Mouse (Mus musculus): ENCODE measurements around the gene Lingo3. TPM values are rescaled to one million over a fixed set of nuclear protein-coding genes. Genes with fewer than 3 reads are reported as not detected.

Lingo3 gene
- polyA plus RNA-seq, 1 experiment from 2014 or later: 0.05 TPM

GRCm38 (mm10) chr10:80855749-80856073 is 11.9 kb upstream of the Lingo3 start:
- WGBS: 14% methylated on average over 11 of the region's 11 CpGs
- peaks cover 41% of the 10 kb centered on the region for H3K4me1 ChIP-seq (replicated peaks; ENCODE audit: control insufficient read depth, insufficient read depth, low read length)
- H3K36me3 ChIP-seq (ENCODE audit: control insufficient read depth, insufficient read depth, low read length): peaks cover 16% of the 10 kb centered on the region
- peak overlapping the region; percentile 96 for H3K9ac ChIP-seq (ENCODE audit: low read depth, low read length)
- DNase-seq (ENCODE audit: low spot score) (no peak), ATAC-seq (replicated peaks; ENCODE audit: low FRiP score) (no peak)
- peak overlapping the region; percentile 96 for H3K27ac ChIP-seq (ENCODE audit: low read depth, low read length)
- H3K9me3 ChIP-seq (ENCODE audit: control insufficient read depth, low read length): no peaks in the 10 kb centered on the region
- H3K4me3 ChIP-seq (ENCODE audit: low read depth, low read length): peak overlapping the region; percentile 96
- peak overlapping the region; percentile 90 for H3K4me2 ChIP-seq
- no peaks in the 10 kb centered on the region for H3K27me3 ChIP-seq (replicated peaks; ENCODE audit: control insufficient read depth, insufficient read depth, low read length)

GRCm38 (mm10) chr10:80854913-80855748 is 11.3 kb upstream of the Lingo3 start, which contains the start of the genes Lsm7 and Sppl2b:
TSS of gene Lsm7 (minus strand) at chr10:80855209.
TSS of gene Sppl2b (plus strand) at chr10:80855275.
- DNase-seq (ENCODE audit: low spot score) (peak; percentile 97), ATAC-seq (replicated peaks; ENCODE audit: low FRiP score) (peak; percentile 56)
- peaks cover 41% of the 10 kb centered on the region for H3K4me1 ChIP-seq (replicated peaks; ENCODE audit: control insufficient read depth, insufficient read depth, low read length)

GRCm38 (mm10) chr10:80848571-80848970 is 4.7 kb upstream of the Lingo3 start:
- peaks cover 31% of the 10 kb centered on the region for H3K27me3 ChIP-seq (replicated peaks; ENCODE audit: control insufficient read depth, insufficient read depth, low read length)
- no peak overlapping the region for H3K27ac ChIP-seq (ENCODE audit: low read depth, low read length)
- DNase-seq (ENCODE audit: low spot score): peak; percentile 76
- no peak overlapping the region for H3K4me2 ChIP-seq
- no peak overlapping the region; the same call in 1 of the 2 replicates for H3K4me3 ChIP-seq (ENCODE audit: low read depth, low read length)
- peak; percentile 81 for ATAC-seq (replicated peaks; ENCODE audit: low FRiP score)
- H3K4me1 ChIP-seq (replicated peaks; ENCODE audit: control insufficient read depth, insufficient read depth, low read length): peaks cover 15% of the 10 kb centered on the region
- peaks cover 16% of the 10 kb centered on the region for H3K36me3 ChIP-seq (ENCODE audit: control insufficient read depth, insufficient read depth, low read length)
- H3K9me3 ChIP-seq (ENCODE audit: control insufficient read depth, low read length): no peaks in the 10 kb centered on the region
- no peak overlapping the region for H3K9ac ChIP-seq (ENCODE audit: low read depth, low read length)
- WGBS: 6% methylated on average over 10 of the region's 10 CpGs

More at GRCm38 (mm10) chr10:80854913-80855748, 11.3 kb upstream of the Lingo3 start, which contains the start of the genes Lsm7 and Sppl2b:
- peak within 1 kb of the TSS; percentile 96 for H3K27ac ChIP-seq (ENCODE audit: low read depth, low read length)
- no peaks in the 10 kb centered on the region for H3K27me3 ChIP-seq (replicated peaks; ENCODE audit: control insufficient read depth, insufficient read depth, low read length)
- H3K36me3 ChIP-seq (ENCODE audit: control insufficient read depth, insufficient read depth, low read length): peaks cover 16% of the 10 kb centered on the region
- peak within 1 kb of the TSS; percentile 90 for H3K4me2 ChIP-seq
- H3K4me3 ChIP-seq (ENCODE audit: low read depth, low read length): peak within 1 kb of the TSS; percentile 96
- H3K9ac ChIP-seq (ENCODE audit: low read depth, low read length): peak within 1 kb of the TSS; percentile 96
- no peaks in the 10 kb centered on the region for H3K9me3 ChIP-seq (ENCODE audit: control insufficient read depth, low read length)
- under 1% methylated on average over 81 of the region's 81 CpGs for WGBS

- no peak overlapping the region for H3K27ac ChIP-seq (ENCODE audit: low read depth, low read length)
- no peaks in the 10 kb centered on the region for H3K9me3 ChIP-seq (ENCODE audit: control insufficient read depth, low read length)
- peaks cover 59% of the 10 kb centered on the region for H3K27me3 ChIP-seq (replicated peaks; ENCODE audit: control insufficient read depth, insufficient read depth, low read length)
- ATAC-seq (replicated peaks; ENCODE audit: low FRiP score): no peak
- no peak overlapping the region for H3K4me2 ChIP-seq
- no peak overlapping the region for H3K9ac ChIP-seq (ENCODE audit: low read depth, low read length)
- H3K4me3 ChIP-seq (ENCODE audit: low read depth, low read length): no peak overlapping the region
- 76% methylated on average over 12 of the region's 12 CpGs for WGBS
- DNase-seq (ENCODE audit: low spot score): no peak
- H3K4me1 ChIP-seq (replicated peaks; ENCODE audit: control insufficient read depth, insufficient read depth, low read length): peaks cover 15% of the 10 kb centered on the region
- no peaks in the 10 kb centered on the region; the same call in 1 of the 2 replicates for H3K36me3 ChIP-seq (ENCODE audit: control insufficient read depth, insufficient read depth, low read length)
Measured at GRCm38 (mm10) chr10:80845732-80846131, 1.9 kb upstream of the Lingo3 start.

GRCm38 (mm10) chr10:80845055-80845693 is 1.3 kb upstream of the Lingo3 start:
- 66% methylated on average over 8 of the region's 8 CpGs for WGBS
- no peak overlapping the region; the same call in 1 of the 2 replicates for H3K4me2 ChIP-seq
- H3K27me3 ChIP-seq (replicated peaks; ENCODE audit: control insufficient read depth, insufficient read depth, low read length): peaks cover 61% of the 10 kb centered on the region
- H3K9ac ChIP-seq (ENCODE audit: low read depth, low read length): no peak overlapping the region
- no peak overlapping the region for H3K27ac ChIP-seq (ENCODE audit: low read depth, low read length)
- H3K36me3 ChIP-seq (ENCODE audit: control insufficient read depth, insufficient read depth, low read length): no peaks in the 10 kb centered on the region; the same call in 1 of the 2 replicates
- no peaks in the 10 kb centered on the region for H3K9me3 ChIP-seq (ENCODE audit: control insufficient read depth, low read length)
- H3K4me3 ChIP-seq (ENCODE audit: low read depth, low read length): no peak overlapping the region
- ATAC-seq (replicated peaks; ENCODE audit: low FRiP score): no peak
- no peak for DNase-seq (ENCODE audit: low spot score)
- peaks cover 15% of the 10 kb centered on the region for H3K4me1 ChIP-seq (replicated peaks; ENCODE audit: control insufficient read depth, insufficient read depth, low read length)

GRCm38 (mm10) chr10:80843087-80843930 is 530 bp downstream of the Lingo3 start:
- Histone ChIP-seq H3K36me3 (ENCODE audit: control insufficient read depth, insufficient read depth, low read length) (no peaks in the 10 kb centered on the region), H3K9me3 (ENCODE audit: control insufficient read depth, low read length) (no peaks in the 10 kb centered on the region), H3K27ac (ENCODE audit: low read depth, low read length) (no peak overlapping the region), H3K9ac (ENCODE audit: low read depth, low read length) (no peak overlapping the region), H3K27me3 (replicated peaks; ENCODE audit: control insufficient read depth, insufficient read depth, low read length) (peaks cover 66% of the 10 kb centered on the region), H3K4me2 (peak overlapping the region; percentile 65), H3K4me1 (replicated peaks; ENCODE audit: control insufficient read depth, insufficient read depth, low read length) (peaks cover 4% of the 10 kb centered on the region; the same call in 1 of the 2 replicates), H3K4me3 (ENCODE audit: low read depth, low read length) (peak overlapping the region; percentile 36)
- ATAC-seq (replicated peaks; ENCODE audit: low FRiP score) (no peak), DNase-seq (ENCODE audit: low spot score) (no peak)
- 10% methylated on average over 32 of the region's 32 CpGs for WGBS

- Histone ChIP-seq H3K27me3 (replicated peaks; ENCODE audit: control insufficient read depth, insufficient read depth, low read length) (peaks cover 70% of the 10 kb centered on the region), H3K4me2 (no peak overlapping the region), H3K9me3 (ENCODE audit: control insufficient read depth, low read length) (no peaks in the 10 kb centered on the region), H3K9ac (ENCODE audit: low read depth, low read length) (no peak overlapping the region), H3K27ac (ENCODE audit: low read depth, low read length) (no peak overlapping the region), H3K4me1 (replicated peaks; ENCODE audit: control insufficient read depth, insufficient read depth, low read length) (0 out of 2 replicates have a peak, but pooled peaks cover 3% of the 10 kb centered on the region), H3K36me3 (ENCODE audit: control insufficient read depth, insufficient read depth, low read length) (no peaks in the 10 kb centered on the region), H3K4me3 (ENCODE audit: low read depth, low read length) (no peak overlapping the region)
- WGBS: 76% methylated on average over 15 of the region's 15 CpGs
- ATAC-seq (replicated peaks; ENCODE audit: low FRiP score) (no peak), DNase-seq (ENCODE audit: low spot score) (no peak)
Measured at GRCm38 (mm10) chr10:80842334-80842733, 1.5 kb downstream of the Lingo3 start.

GRCm38 (mm10) chr10:80841685-80842084 is 2.2 kb downstream of the Lingo3 start:
- ATAC-seq (replicated peaks; ENCODE audit: low FRiP score) (no peak), DNase-seq (ENCODE audit: low spot score) (no peak)
- Histone ChIP-seq H3K4me3 (ENCODE audit: low read depth, low read length) (no peak overlapping the region), H3K4me1 (replicated peaks; ENCODE audit: control insufficient read depth, insufficient read depth, low read length) (0 out of 2 replicates have a peak, but pooled peaks cover 3% of the 10 kb centered on the region), H3K9ac (ENCODE audit: low read depth, low read length) (no peak overlapping the region), H3K9me3 (ENCODE audit: control insufficient read depth, low read length) (no peaks in the 10 kb centered on the region), H3K27me3 (replicated peaks; ENCODE audit: control insufficient read depth, insufficient read depth, low read length) (peaks cover 76% of the 10 kb centered on the region), H3K36me3 (ENCODE audit: control insufficient read depth, insufficient read depth, low read length) (no peaks in the 10 kb centered on the region), H3K27ac (ENCODE audit: low read depth, low read length) (no peak overlapping the region), H3K4me2 (no peak overlapping the region)
- 76% methylated on average over 2 of the region's 2 CpGs for WGBS
